ENCODE assay signal across 20 mouse cellular contexts in the genomic region with DNA sequence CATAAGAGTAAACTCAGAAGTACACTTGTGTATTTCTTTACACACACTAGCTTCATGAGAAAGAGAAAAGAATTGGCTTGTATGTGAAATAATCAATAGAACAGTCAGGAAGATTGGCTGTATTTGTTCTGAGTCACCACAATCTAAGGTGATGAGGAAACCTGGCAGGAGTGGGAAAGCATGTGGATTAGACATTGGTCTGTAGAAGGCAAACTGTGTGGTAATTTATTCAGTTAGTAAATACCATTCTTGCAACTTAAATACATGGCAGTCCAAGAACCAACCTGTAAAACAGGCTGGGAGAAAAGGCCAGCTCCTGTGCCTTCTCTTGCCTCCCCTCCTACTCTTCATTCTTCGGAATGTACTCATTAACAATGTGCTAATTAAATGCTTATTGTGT. TPM values are rescaled to one million over a fixed set of nuclear protein-coding genes. Genes with fewer than 3 reads are reported as not detected.
"Had no signal": no experiment of that assay in that cellular context is flagged by ENCODE, and none has a peak within 500 bp of the region (broad histone marks: within the 10 kb centered on the region; RNA-seq: fewer than 3 reads in every experiment).

No protein-coding gene starts in this region.

- H3K9me3 ChIP-seq: lung, embryonic 15.5 days; midbrain, embryonic 10.5 days; midbrain, embryonic 12.5 days; neural tube, embryonic 13.5 days; neural tube, embryonic 15.5 days; stomach, embryonic 15.5 days had no signal

- ATAC-seq: lung, postnatal 0 days; midbrain, embryonic 16.5 days had no signal

- DNase-seq: lung, adult 2 months; lung, postnatal 14 days; lung, postnatal 4 days; midbrain, embryonic 14.5 days; right cerebral cortex, adult 18-20 months; thymus, adult 2 months; thymus, postnatal 25 days; thymus, postnatal 4 days had no signal

- H3K27me3 ChIP-seq: lung, embryonic 15.5 days; midbrain, embryonic 12.5 days; neural tube, embryonic 13.5 days; neural tube, embryonic 15.5 days; stomach, embryonic 15.5 days had no signal

- H3K9ac ChIP-seq: lung, embryonic 15.5 days; midbrain, embryonic 12.5 days; neural tube, embryonic 13.5 days; neural tube, embryonic 15.5 days; stomach, embryonic 15.5 days had no signal

- H3K4me3 ChIP-seq: lung, embryonic 15.5 days; midbrain, embryonic 10.5 days; midbrain, embryonic 12.5 days; myocyte; neural tube, embryonic 13.5 days; neural tube, embryonic 15.5 days; stomach, embryonic 15.5 days had no signal

- H3K4me2 ChIP-seq: lung, embryonic 15.5 days; midbrain, embryonic 12.5 days; neural tube, embryonic 13.5 days; neural tube, embryonic 15.5 days; stomach, embryonic 15.5 days had no signal

- H3K27ac ChIP-seq: lung, embryonic 15.5 days; midbrain, embryonic 10.5 days; midbrain, embryonic 12.5 days; neural tube, embryonic 13.5 days; neural tube, embryonic 15.5 days; stomach, embryonic 15.5 days; stomach, postnatal 0 days had no signal

- H3K36me3 ChIP-seq: lung, embryonic 15.5 days; midbrain, embryonic 10.5 days; midbrain, embryonic 12.5 days; neural tube, embryonic 15.5 days; stomach, embryonic 15.5 days had no signal

- H3K4me1 ChIP-seq: lung, embryonic 15.5 days; midbrain, embryonic 10.5 days; midbrain, embryonic 12.5 days; neural tube, embryonic 13.5 days; neural tube, embryonic 15.5 days; stomach, embryonic 15.5 days had no signal

RNA-seq across cellular contexts. Expression of gene Lrrc9, which starts 25.6 kb away (rescaled TPM):
- polyA plus RNA-seq: myocyte; spleen, adult 2 months had no signal

RNA-seq across cellular contexts. Expression of gene Rtn1, which starts 58.4 kb away (rescaled TPM):
- total RNA-seq: megakaryocyte-erythroid progenitor cell, adult 5-6 weeks had no signal
- polyA plus RNA-seq: myocyte had no signal
